Mouse (Mus musculus): ENCODE results near the gene Chd1l. TPM values are rescaled to one million over a fixed set of nuclear protein-coding genes. Genes with fewer than 3 reads are reported as not detected.
A peak's percentile ranks its signal among the peaks of the same experiment; 100 is the strongest.

Gene Chd1l
- total and polyA plus RNA-seq, 2 experiments, result 2.4 to 7.7 TPM

DNA sequence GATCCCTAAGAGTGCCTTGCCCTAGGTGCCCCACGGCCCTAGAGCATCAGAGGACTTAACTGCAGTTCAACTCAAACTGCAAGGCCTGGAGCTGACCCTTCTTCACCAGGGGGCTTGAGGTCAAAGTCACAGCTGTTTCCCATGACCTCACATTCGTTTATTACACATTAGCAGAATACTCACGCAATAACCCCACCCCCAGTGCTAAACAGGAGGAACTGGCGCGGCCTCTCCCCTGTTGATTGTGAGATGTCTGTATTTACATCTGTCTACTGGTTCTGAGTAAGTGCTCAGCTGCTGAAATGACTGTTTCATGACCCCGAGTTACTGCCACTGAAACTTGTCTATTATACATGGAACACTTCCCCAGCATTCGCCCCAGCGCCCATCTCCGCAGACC is 22.3 kb downstream of the Chd1l start:
- TF ChIP-seq CTCF (IDR thresholded peaks at IDR 0.05; ENCODE audit: low read depth, low read length), result no peak
- TF ChIP-seq POLR2A (IDR thresholded peaks at IDR 0.05; ENCODE audit: extremely low read depth, insufficient read depth, low read length), result no peak
- Histone ChIP-seq H3K27ac (replicated peaks; ENCODE audit: insufficient read depth, low read depth, low read length) (no peak overlapping the region), H3K79me2 (ENCODE audit: control insufficient read depth, insufficient read depth, low read length) (no peaks in the 10 kb centered on the region)

DNA sequence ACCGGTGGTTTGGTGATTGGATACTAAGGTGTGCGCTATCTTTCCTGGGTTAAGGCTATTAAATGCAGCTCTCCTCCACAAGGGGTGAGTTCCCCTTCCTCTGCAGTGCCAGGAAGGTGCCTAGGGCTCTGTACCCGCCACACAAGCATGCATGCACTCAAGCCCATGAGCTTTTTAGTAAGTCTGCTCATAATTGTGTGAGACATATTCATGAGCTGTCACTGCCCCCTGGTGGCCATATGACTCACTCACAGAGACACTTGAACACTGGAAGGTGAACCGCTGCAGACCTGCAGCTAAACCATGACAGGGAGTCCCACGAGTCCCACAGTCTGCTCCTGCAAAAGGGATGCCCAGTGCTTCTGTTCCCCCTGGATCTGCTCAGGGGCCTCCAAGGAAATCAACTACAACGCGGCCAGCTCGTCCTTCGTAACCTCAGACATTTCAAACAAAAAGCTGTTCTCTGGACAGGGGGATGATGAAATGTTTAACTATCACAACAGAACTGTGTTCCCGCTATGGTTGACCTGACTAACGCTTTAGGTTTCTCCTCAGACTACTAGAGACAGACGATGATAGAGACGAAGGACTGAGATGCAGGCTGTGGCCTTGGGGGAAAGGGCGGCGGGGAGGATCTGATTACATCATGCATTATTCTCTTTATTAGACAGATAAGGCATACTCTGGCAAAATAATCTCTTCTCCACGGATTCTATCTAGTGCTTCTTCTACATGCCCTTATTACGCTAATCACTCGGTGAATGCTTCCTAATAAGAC is 24.4 kb downstream of the Chd1l start:
- no peak overlapping the region for H3K4me3 ChIP-seq (ENCODE audit: insufficient read depth, low read depth, low read length)

More for the DNA sequence above, 22.3 kb downstream of the Chd1l start:
- Histone ChIP-seq H3K4me3 (ENCODE audit: insufficient read depth, low read depth, low read length) (no peak overlapping the region), H3K36me3 (ENCODE audit: control insufficient read depth, insufficient read depth, low read length) (peaks cover 8% of the 10 kb centered on the region; the same call in 1 of the 2 replicates), H3K9ac (ENCODE audit: low read depth, low read length) (no peak overlapping the region), H3K4me1 (ENCODE audit: control insufficient read depth, insufficient read depth, low read length) (no peaks in the 10 kb centered on the region), H3K27me3 (ENCODE audit: control insufficient read depth, insufficient read depth, low read length) (no peaks in the 10 kb centered on the region)
- 91% methylated on average over 9 of the region's 9 CpGs for WGBS
- DNase-seq (ENCODE audit: extremely low read depth, low read depth, low spot score), result no peak

DNA sequence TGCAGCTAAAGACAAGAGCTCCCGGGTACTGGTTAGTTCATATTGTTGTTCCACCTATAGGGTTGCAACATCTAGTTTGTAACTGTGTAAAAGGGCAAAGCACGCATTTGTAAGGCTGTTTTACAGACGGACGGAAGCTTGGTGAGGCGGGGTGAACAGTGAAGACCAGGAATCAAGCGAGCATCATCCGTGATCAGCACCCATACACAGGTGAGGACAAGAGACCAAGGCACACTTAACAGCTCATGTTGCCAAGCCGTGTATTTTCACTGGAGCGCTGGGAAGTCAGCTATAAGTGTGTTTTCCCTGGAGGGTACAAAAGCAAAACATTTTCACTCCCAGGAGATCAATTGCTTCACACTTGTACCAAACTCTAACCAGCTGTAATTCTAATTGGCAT is 36.2 kb downstream of the Chd1l start:
- no peak overlapping the region for H3K4me3 ChIP-seq (ENCODE audit: insufficient read depth, low read depth, low read length)
- DNase-seq (ENCODE audit: extremely low read depth, low read depth, low spot score), result no peak
- H3K27ac ChIP-seq (replicated peaks; ENCODE audit: insufficient read depth, low read depth, low read length), result no peak overlapping the region
- no peaks in the 10 kb centered on the region for H3K4me1 ChIP-seq (ENCODE audit: control insufficient read depth, insufficient read depth, low read length)
- H3K36me3 ChIP-seq (ENCODE audit: control insufficient read depth, insufficient read depth, low read length), result peaks cover 2% of the 10 kb centered on the region
- no peaks in the 10 kb centered on the region for H3K79me2 ChIP-seq (ENCODE audit: control insufficient read depth, insufficient read depth, low read length)
- 86% methylated on average over 9 of the region's 9 CpGs for WGBS
- no peak for TF ChIP-seq CTCF (IDR thresholded peaks at IDR 0.05; ENCODE audit: low read depth, low read length)
- TF ChIP-seq POLR2A (IDR thresholded peaks at IDR 0.05; ENCODE audit: extremely low read depth, insufficient read depth, low read length), result no peak
- H3K9ac ChIP-seq (ENCODE audit: low read depth, low read length), result no peak overlapping the region
- H3K27me3 ChIP-seq (ENCODE audit: control insufficient read depth, insufficient read depth, low read length), result no peaks in the 10 kb centered on the region

More for the DNA sequence above, 24.4 kb downstream of the Chd1l start:
- TF ChIP-seq POLR2A (IDR thresholded peaks at IDR 0.05; ENCODE audit: extremely low read depth, insufficient read depth, low read length) (no peak), CTCF (IDR thresholded peaks at IDR 0.05; ENCODE audit: low read depth, low read length) (peak; percentile 78)
- H3K27me3 ChIP-seq (ENCODE audit: control insufficient read depth, insufficient read depth, low read length), result no peaks in the 10 kb centered on the region
- H3K27ac ChIP-seq (replicated peaks; ENCODE audit: insufficient read depth, low read depth, low read length), result no peak overlapping the region
- no peaks in the 10 kb centered on the region for H3K79me2 ChIP-seq (ENCODE audit: control insufficient read depth, insufficient read depth, low read length)
- H3K4me1 ChIP-seq (ENCODE audit: control insufficient read depth, insufficient read depth, low read length), result no peaks in the 10 kb centered on the region
- 37% methylated on average over 18 of the region's 18 CpGs for WGBS
- H3K9ac ChIP-seq (ENCODE audit: low read depth, low read length), result no peak overlapping the region
- H3K36me3 ChIP-seq (ENCODE audit: control insufficient read depth, insufficient read depth, low read length), result peaks cover 12% of the 10 kb centered on the region; the same call in 1 of the 2 replicates
- peak; percentile 69 for DNase-seq (ENCODE audit: extremely low read depth, low read depth, low spot score)

DNA sequence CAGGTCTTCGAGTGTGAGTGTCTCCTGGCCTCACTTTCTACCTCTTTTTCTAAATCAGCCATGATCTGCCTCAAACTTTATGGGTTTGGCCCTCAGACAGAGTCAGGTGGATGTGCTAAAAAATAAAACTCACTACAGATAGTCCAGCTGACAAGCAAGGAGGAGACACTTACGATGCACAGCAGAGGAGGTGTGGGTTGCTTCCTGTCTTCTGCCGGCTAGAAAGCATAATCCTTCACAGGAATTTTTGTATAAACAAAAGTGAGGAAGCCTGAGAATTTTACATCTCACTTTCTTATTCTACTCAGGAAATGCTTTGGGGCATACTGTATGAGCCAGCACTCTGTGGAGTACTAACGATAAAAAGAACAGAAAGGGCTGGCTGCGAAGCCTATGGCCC is 45.4 kb downstream of the Chd1l start:
- Histone ChIP-seq H3K36me3 (ENCODE audit: control insufficient read depth, insufficient read depth, low read length) (peaks cover 12% of the 10 kb centered on the region), H3K79me2 (ENCODE audit: control insufficient read depth, insufficient read depth, low read length) (no peaks in the 10 kb centered on the region)
- WGBS, result 78% methylated on average over 5 of the region's 5 CpGs

DNA sequence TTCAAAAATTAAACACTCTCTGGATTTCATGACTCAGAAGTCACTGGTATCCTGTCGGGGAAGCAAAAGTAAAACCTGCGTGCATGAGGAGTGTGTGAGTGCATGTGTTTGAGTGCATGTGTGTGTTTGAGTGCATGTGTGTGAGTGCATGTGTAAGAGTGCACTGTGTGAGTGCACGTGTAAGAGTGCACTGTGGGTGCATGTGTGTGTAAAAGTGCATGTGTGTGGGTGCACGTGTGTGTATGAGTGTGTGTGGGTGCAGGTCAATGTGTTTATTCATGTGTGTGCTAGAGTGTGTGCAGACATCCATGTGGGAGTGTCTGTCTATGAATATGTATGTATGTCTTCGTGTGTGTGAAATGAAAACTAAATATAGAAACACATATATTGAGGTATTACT is 51.4 kb downstream of the Chd1l start:
- 93% methylated on average over 5 of the region's 5 CpGs for WGBS
- Histone ChIP-seq H3K27me3 (ENCODE audit: control insufficient read depth, insufficient read depth, low read length) (no peaks in the 10 kb centered on the region), H3K79me2 (ENCODE audit: control insufficient read depth, insufficient read depth, low read length) (no peaks in the 10 kb centered on the region), H3K4me3 (ENCODE audit: insufficient read depth, low read depth, low read length) (no peak overlapping the region), H3K4me1 (ENCODE audit: control insufficient read depth, insufficient read depth, low read length) (no peaks in the 10 kb centered on the region), H3K27ac (replicated peaks; ENCODE audit: insufficient read depth, low read depth, low read length) (no peak overlapping the region), H3K9ac (ENCODE audit: low read depth, low read length) (no peak overlapping the region), H3K36me3 (ENCODE audit: control insufficient read depth, insufficient read depth, low read length) (peaks cover 6% of the 10 kb centered on the region)
- TF ChIP-seq POLR2A (IDR thresholded peaks at IDR 0.05; ENCODE audit: extremely low read depth, insufficient read depth, low read length), result no peak
- no peak for TF ChIP-seq CTCF (IDR thresholded peaks at IDR 0.05; ENCODE audit: low read depth, low read length)
- no peak for DNase-seq (ENCODE audit: extremely low read depth, low read depth, low spot score)

More for the DNA sequence above, 45.4 kb downstream of the Chd1l start:
- no peak overlapping the region for H3K27ac ChIP-seq (replicated peaks; ENCODE audit: insufficient read depth, low read depth, low read length)
- H3K4me3 ChIP-seq (ENCODE audit: insufficient read depth, low read depth, low read length), result no peak overlapping the region
- H3K27me3 ChIP-seq (ENCODE audit: control insufficient read depth, insufficient read depth, low read length), result no peaks in the 10 kb centered on the region
- no peak for DNase-seq (ENCODE audit: extremely low read depth, low read depth, low spot score)
- H3K4me1 ChIP-seq (ENCODE audit: control insufficient read depth, insufficient read depth, low read length), result no peaks in the 10 kb centered on the region
- no peak for TF ChIP-seq CTCF (IDR thresholded peaks at IDR 0.05; ENCODE audit: low read depth, low read length)
- no peak for TF ChIP-seq POLR2A (IDR thresholded peaks at IDR 0.05; ENCODE audit: extremely low read depth, insufficient read depth, low read length)
- no peak overlapping the region for H3K9ac ChIP-seq (ENCODE audit: low read depth, low read length)

DNA sequence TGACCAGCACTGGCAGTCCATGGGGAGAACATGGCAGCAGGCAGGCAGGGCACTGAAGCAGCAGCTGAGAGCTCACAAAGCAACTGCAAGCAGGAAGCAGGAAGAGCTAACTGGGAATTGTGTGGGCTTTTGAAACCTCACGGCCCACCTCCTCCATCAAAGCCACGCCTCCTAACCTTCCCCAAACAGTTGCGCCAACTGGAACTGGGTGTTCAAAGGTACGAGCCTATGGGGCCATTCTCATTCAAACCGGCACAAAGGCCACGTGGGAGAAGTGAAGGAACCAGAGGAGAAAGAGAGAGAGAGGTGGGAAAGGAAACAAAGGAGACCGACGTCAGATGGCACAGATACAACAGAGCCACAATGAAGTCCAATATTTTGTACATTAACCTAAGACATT is 63.8 kb downstream of the Chd1l start:
- no peak overlapping the region for H3K4me3 ChIP-seq (ENCODE audit: insufficient read depth, low read depth, low read length)
- no peak for TF ChIP-seq CTCF (IDR thresholded peaks at IDR 0.05; ENCODE audit: low read depth, low read length)
- TF ChIP-seq POLR2A (IDR thresholded peaks at IDR 0.05; ENCODE audit: extremely low read depth, insufficient read depth, low read length), result no peak
- no peak for DNase-seq (ENCODE audit: extremely low read depth, low read depth, low spot score)
- H3K79me2 ChIP-seq (ENCODE audit: control insufficient read depth, insufficient read depth, low read length), result no peaks in the 10 kb centered on the region
- H3K27me3 ChIP-seq (ENCODE audit: control insufficient read depth, insufficient read depth, low read length), result no peaks in the 10 kb centered on the region
- no peak overlapping the region for H3K9ac ChIP-seq (ENCODE audit: low read depth, low read length)
- no peaks in the 10 kb centered on the region for H3K4me1 ChIP-seq (ENCODE audit: control insufficient read depth, insufficient read depth, low read length)
- H3K36me3 ChIP-seq (ENCODE audit: control insufficient read depth, insufficient read depth, low read length), result no peaks in the 10 kb centered on the region
- 58% methylated on average over 8 of the region's 8 CpGs for WGBS
- H3K27ac ChIP-seq (replicated peaks; ENCODE audit: insufficient read depth, low read depth, low read length), result no peak overlapping the region

Data from liver, adult 2 months (tissue).